Mouse (Mus musculus) midbrain, embryonic 13.5 days (tissue): ENCODE data around the gene Tmed8. TPM values are rescaled to one million over a fixed set of nuclear protein-coding genes. Genes with fewer than 3 reads are reported as not detected.

ENCODE experiments used
- ATAC-seq: fragments of 200-750 bp; cut with Nextera tagmentation; 2 replicates; pipeline ENCODE4 v1.8.0; 2017; ENCODE audit warnings: mild to moderate bottlenecking, moderate TSS enrichment, moderate library complexity
- H3K27ac ChIP-seq: fragments of 300-500 bp; sonication (generic); 2 replicates; pipeline ENCODE4 v1.5.1; 2015; ENCODE audit warnings: inconsistent platforms, mild to moderate bottlenecking, moderate library complexity
- H3K27me3 ChIP-seq: fragments of 300-500 bp; sonication (generic); 2 replicates; pipeline ENCODE4 v1.6.1; 2015; ENCODE audit warnings: mild to moderate bottlenecking, inconsistent platforms
- H3K36me3 ChIP-seq: fragments of 300-500 bp; sonication (generic); 2 replicates; pipeline ENCODE4 v1.6.1; 2015; ENCODE audit warnings: mild to moderate bottlenecking, inconsistent platforms
- H3K4me1 ChIP-seq: fragments of 300-500 bp; sonication (generic); replicated peaks from 2 replicates; pipeline ENCODE4 v1.6.1; 2015; ENCODE audit warnings: inconsistent platforms
- H3K4me2 ChIP-seq: fragments of 300-500 bp; sonication (generic); replicated peaks from 2 replicates; pipeline ENCODE4 v1.6.1; 2015; ENCODE audit warnings: moderate library complexity, mild to moderate bottlenecking, inconsistent platforms
- H3K4me3 ChIP-seq: fragments of 300-500 bp; sonication (generic); replicated peaks from 2 replicates; pipeline ENCODE4 v1.5.1; 2015; ENCODE audit warnings: mild to moderate bottlenecking, inconsistent platforms
- H3K9ac ChIP-seq: fragments of 300-500 bp; sonication (generic); replicated peaks from 2 replicates; pipeline ENCODE4 v1.6.1; 2015; ENCODE audit warnings: mild to moderate bottlenecking, inconsistent platforms
- H3K9me3 ChIP-seq: fragments of 300-500 bp; sonication (generic); 2 replicates; pipeline ENCODE4 v1.6.1; 2016; ENCODE audit warnings: mild to moderate bottlenecking, inconsistent platforms
- WGBS: fragments of 180-500 bp; shearing (Covaris S2); methylation state at CpG from one replicate; pipeline ENCODE4 v1.1.7; 2015; 5-methylcytosine and 5-hydroxymethylcytosine counted together
- polyA plus RNA-seq: library from polyadenylated mRNA; unstranded; fragments of >200 nt; fragmentation: Nextera tagmentation; extraction: Ambion mirVana; gene quantifications from 2 replicates; pipeline ENCODE4 v1.2.1, GENCODE M21; 2015

Gene Tmed8
- polyA plus RNA-seq, 1 experiment from 2014 or later, result 4.6 TPM

- 77% methylated on average over 5 of the region's 5 CpGs for WGBS
- no peak overlapping the region for H3K4me2 ChIP-seq
- H3K9me3 ChIP-seq, result no peaks in the 10 kb centered on the region
- H3K4me3 ChIP-seq, result no peak overlapping the region
- H3K9ac ChIP-seq, result no peak overlapping the region
- no peak overlapping the region for H3K27ac ChIP-seq
- 0 out of 2 replicates have a peak, but pooled peaks cover 6% of the 10 kb centered on the region for H3K27me3 ChIP-seq
- no peaks in the 10 kb centered on the region for H3K36me3 ChIP-seq
- H3K4me1 ChIP-seq, result peaks cover 22% of the 10 kb centered on the region
- ATAC-seq, result no peak
Observed at GRCm38 (mm10) chr12:87201694-87202093, 1.4 kb upstream of the Tmed8 start.

- Histone ChIP-seq H3K9ac (peak within 1 kb of the TSS; percentile 96), H3K4me2 (peak within 1 kb of the TSS; percentile 81), H3K27ac (peak within 1 kb of the TSS; percentile 93), H3K4me3 (peak within 1 kb of the TSS; percentile 82), H3K27me3 (0 out of 2 replicates have a peak, but pooled peaks cover 6% of the 10 kb centered on the region), H3K4me1 (peaks cover 22% of the 10 kb centered on the region), H3K36me3 (no peaks in the 10 kb centered on the region), H3K9me3 (no peaks in the 10 kb centered on the region)
- under 1% methylated on average over 38 of the region's 38 CpGs for WGBS
- ATAC-seq, result no peak; the same call in 1 of the 2 replicates
Observed at GRCm38 (mm10) chr12:87199206-87199972, 865 bp downstream of the Tmed8 start, which contains the start of gene Samd15. TSS of gene Samd15 (plus strand) at chr12:87199723.

GRCm38 (mm10) chr12:87198792-87199191 is 1.5 kb downstream of the Tmed8 start:
- H3K36me3 ChIP-seq, result no peaks in the 10 kb centered on the region
- ATAC-seq, result no peak
- no peaks in the 10 kb centered on the region for H3K9me3 ChIP-seq
- whole genome bisulfite sequencing, result 39% methylated on average over 6 of the region's 6 CpGs
- H3K27me3 ChIP-seq, result 0 out of 2 replicates have a peak, but pooled peaks cover 6% of the 10 kb centered on the region
- H3K27ac ChIP-seq, result no peak overlapping the region
- peaks cover 22% of the 10 kb centered on the region for H3K4me1 ChIP-seq
- peak overlapping the region; percentile 82 for H3K4me3 ChIP-seq
- peak overlapping the region; percentile 96 for H3K9ac ChIP-seq
- H3K4me2 ChIP-seq, result peak overlapping the region; percentile 81

GRCm38 (mm10) chr12:87196310-87196709 is 3.9 kb downstream of the Tmed8 start:
- H3K27ac ChIP-seq, result no peak overlapping the region

GRCm38 (mm10) chr12:87195069-87195468 is 5.2 kb downstream of the Tmed8 start:
- no peaks in the 10 kb centered on the region for H3K36me3 ChIP-seq
- H3K4me1 ChIP-seq, result peaks cover 18% of the 10 kb centered on the region
- no peak overlapping the region for H3K9ac ChIP-seq
- WGBS, result 93% methylated on average over 1 of the region's 1 CpGs
- no peak overlapping the region for H3K4me2 ChIP-seq
- H3K4me3 ChIP-seq, result no peak overlapping the region
- H3K9me3 ChIP-seq, result no peaks in the 10 kb centered on the region
- ATAC-seq, result no peak
- H3K27ac ChIP-seq, result no peak overlapping the region
- no peaks in the 10 kb centered on the region for H3K27me3 ChIP-seq

More at GRCm38 (mm10) chr12:87196310-87196709, 3.9 kb downstream of the Tmed8 start:
- Histone ChIP-seq H3K27me3 (0 out of 2 replicates have a peak, but pooled peaks cover 2% of the 10 kb centered on the region), H3K36me3 (no peaks in the 10 kb centered on the region), H3K9ac (no peak overlapping the region), H3K4me3 (no peak overlapping the region), H3K4me1 (peaks cover 22% of the 10 kb centered on the region), H3K4me2 (no peak overlapping the region), H3K9me3 (no peaks in the 10 kb centered on the region)
- no peak for ATAC-seq

GRCm38 (mm10) chr12:87193008-87193407 is 7.2 kb downstream of the Tmed8 start:
- Histone ChIP-seq H3K4me1 (peaks cover 4% of the 10 kb centered on the region; the same call in 1 of the 2 replicates), H3K4me2 (no peak overlapping the region), H3K9me3 (no peaks in the 10 kb centered on the region), H3K36me3 (no peaks in the 10 kb centered on the region), H3K27ac (no peak overlapping the region), H3K27me3 (no peaks in the 10 kb centered on the region), H3K9ac (no peak overlapping the region), H3K4me3 (no peak overlapping the region)
- ATAC-seq, result no peak
- WGBS, result 95% methylated on average over 3 of the region's 3 CpGs

- ATAC-seq, result no peak
- 95% methylated on average over 4 of the region's 4 CpGs for WGBS
- peaks cover 32% of the 10 kb centered on the region for H3K36me3 ChIP-seq
Observed at GRCm38 (mm10) chr12:87177631-87178030, 22.6 kb downstream of the Tmed8 start.

GRCm38 (mm10) chr12:87175194-87175946 is 24.9 kb downstream of the Tmed8 start:
- peaks cover 54% of the 10 kb centered on the region for H3K36me3 ChIP-seq
- 0 out of 2 replicates have a peak, but pooled peaks cover 4% of the 10 kb centered on the region for H3K4me1 ChIP-seq
- H3K27ac ChIP-seq, result no peak overlapping the region
- H3K27me3 ChIP-seq, result no peaks in the 10 kb centered on the region
- H3K4me2 ChIP-seq, result no peak overlapping the region
- no peak for ATAC-seq
- H3K9ac ChIP-seq, result no peak overlapping the region
- H3K9me3 ChIP-seq, result no peaks in the 10 kb centered on the region
- H3K4me3 ChIP-seq, result no peak overlapping the region
- 74% methylated on average over 4 of the region's 4 CpGs for WGBS

More at GRCm38 (mm10) chr12:87177631-87178030, 22.6 kb downstream of the Tmed8 start:
- H3K4me1 ChIP-seq, result 0 out of 2 replicates have a peak, but pooled peaks cover 4% of the 10 kb centered on the region
- H3K4me3 ChIP-seq, result no peak overlapping the region
- H3K9ac ChIP-seq, result no peak overlapping the region
- H3K9me3 ChIP-seq, result no peaks in the 10 kb centered on the region
- H3K27me3 ChIP-seq, result no peaks in the 10 kb centered on the region
- H3K27ac ChIP-seq, result no peak overlapping the region
- H3K4me2 ChIP-seq, result no peak overlapping the region

- ATAC-seq, result no peak
- H3K9ac ChIP-seq, result no peak overlapping the region
- no peak overlapping the region for H3K4me2 ChIP-seq
- no peak overlapping the region for H3K4me3 ChIP-seq
- H3K27me3 ChIP-seq, result no peaks in the 10 kb centered on the region
- H3K9me3 ChIP-seq, result no peaks in the 10 kb centered on the region
- no peak overlapping the region for H3K27ac ChIP-seq
- WGBS, result 92% methylated on average over 5 of the region's 5 CpGs
- H3K4me1 ChIP-seq, result no peaks in the 10 kb centered on the region
- peaks cover 36% of the 10 kb centered on the region for H3K36me3 ChIP-seq
Observed at GRCm38 (mm10) chr12:87160815-87161214, 39.4 kb downstream of the Tmed8 start.

GRCm38 (mm10) chr12:87160310-87160709 is 39.9 kb downstream of the Tmed8 start:
- peaks cover 38% of the 10 kb centered on the region for H3K36me3 ChIP-seq
- 86% methylated on average over 1 of the region's 1 CpGs for WGBS
- H3K4me1 ChIP-seq, result no peaks in the 10 kb centered on the region
- H3K27ac ChIP-seq, result no peak overlapping the region
- no peak overlapping the region for H3K4me2 ChIP-seq
- ATAC-seq, result no peak
- no peaks in the 10 kb centered on the region for H3K9me3 ChIP-seq
- no peak overlapping the region for H3K4me3 ChIP-seq
- H3K9ac ChIP-seq, result no peak overlapping the region
- no peaks in the 10 kb centered on the region for H3K27me3 ChIP-seq

GRCm38 (mm10) chr12:87158099-87158498 is 42.2 kb downstream of the Tmed8 start:
- H3K27ac ChIP-seq, result no peak overlapping the region
- 80% methylated on average over 7 of the region's 7 CpGs for WGBS
- no peak for ATAC-seq
- H3K4me1 ChIP-seq, result no peaks in the 10 kb centered on the region
- H3K9ac ChIP-seq, result no peak overlapping the region
- H3K36me3 ChIP-seq, result peaks cover 27% of the 10 kb centered on the region
- H3K4me3 ChIP-seq, result no peak overlapping the region
- H3K27me3 ChIP-seq, result no peaks in the 10 kb centered on the region
- no peaks in the 10 kb centered on the region for H3K9me3 ChIP-seq
- H3K4me2 ChIP-seq, result no peak overlapping the region

- WGBS, result 58% methylated on average over 4 of the region's 4 CpGs
- Histone ChIP-seq H3K27ac (no peak overlapping the region), H3K9me3 (no peaks in the 10 kb centered on the region), H3K4me1 (no peaks in the 10 kb centered on the region), H3K9ac (no peak overlapping the region), H3K4me2 (no peak overlapping the region), H3K36me3 (peaks cover 20% of the 10 kb centered on the region), H3K27me3 (no peaks in the 10 kb centered on the region), H3K4me3 (no peak overlapping the region)
- no peak for ATAC-seq
Observed at GRCm38 (mm10) chr12:87157361-87157760, 42.9 kb downstream of the Tmed8 start.
